Mouse (Mus musculus) brain, embryonic 14.5 days (tissue): ENCODE results near the gene Lmo4.

ENCODE experiments used
- CTCF ChIP-seq: fragments of 200-500 bp; IDR thresholded peaks from 2 replicates; pipeline ENCODE4 v1.5.1; 2012; ENCODE audit warnings: inconsistent platforms, mild to moderate bottlenecking, moderate library complexity, borderline replicate concordance; ENCODE audit not compliant: insufficient read depth, insufficient read length; ENCODE audit errors: extremely low read depth
- POLR2A ChIP-seq: fragments of 200-500 bp; IDR thresholded peaks from 2 replicates; pipeline ENCODE4 v1.6.1; 2012; ENCODE audit warnings: mild to moderate bottlenecking, inconsistent platforms, borderline replicate concordance; ENCODE audit not compliant: poor library complexity, insufficient read depth, insufficient read length, severe bottlenecking; ENCODE audit errors: extremely low read depth

GRCm38 (mm10) chr3:144138659-144139058 is 66.4 kb downstream of the Lmo4 start:
- TF ChIP-seq CTCF (no peak), POLR2A (no peak)
